Mouse (Mus musculus): ENCODE data around the gene Dlat. TPM values are rescaled to one million over a fixed set of nuclear protein-coding genes. Genes with fewer than 3 reads are reported as not detected.
A peak's percentile ranks its signal among the peaks of the same experiment; 100 is the strongest.

Gene Dlat
- 100 to 1,000 TPM; 117 to 122 TPM for total RNA-seq (2021)
- long read RNA-seq, experiment 1, full-length matches to known transcripts = 117 of 129 reads
- long read RNA-seq, experiment 1, partial matches to known transcripts = 6 of 129 reads
- long read RNA-seq, experiment 1, other reads (novel, unspliced or antisense) = 6 of 129 reads
- long read RNA-seq, experiment 2, full-length matches to known transcripts = 197 of 221 reads
- long read RNA-seq, experiment 2, partial matches to known transcripts = 12 of 221 reads
- long read RNA-seq, experiment 2, other reads (novel, unspliced or antisense) = 12 of 221 reads

DNA sequence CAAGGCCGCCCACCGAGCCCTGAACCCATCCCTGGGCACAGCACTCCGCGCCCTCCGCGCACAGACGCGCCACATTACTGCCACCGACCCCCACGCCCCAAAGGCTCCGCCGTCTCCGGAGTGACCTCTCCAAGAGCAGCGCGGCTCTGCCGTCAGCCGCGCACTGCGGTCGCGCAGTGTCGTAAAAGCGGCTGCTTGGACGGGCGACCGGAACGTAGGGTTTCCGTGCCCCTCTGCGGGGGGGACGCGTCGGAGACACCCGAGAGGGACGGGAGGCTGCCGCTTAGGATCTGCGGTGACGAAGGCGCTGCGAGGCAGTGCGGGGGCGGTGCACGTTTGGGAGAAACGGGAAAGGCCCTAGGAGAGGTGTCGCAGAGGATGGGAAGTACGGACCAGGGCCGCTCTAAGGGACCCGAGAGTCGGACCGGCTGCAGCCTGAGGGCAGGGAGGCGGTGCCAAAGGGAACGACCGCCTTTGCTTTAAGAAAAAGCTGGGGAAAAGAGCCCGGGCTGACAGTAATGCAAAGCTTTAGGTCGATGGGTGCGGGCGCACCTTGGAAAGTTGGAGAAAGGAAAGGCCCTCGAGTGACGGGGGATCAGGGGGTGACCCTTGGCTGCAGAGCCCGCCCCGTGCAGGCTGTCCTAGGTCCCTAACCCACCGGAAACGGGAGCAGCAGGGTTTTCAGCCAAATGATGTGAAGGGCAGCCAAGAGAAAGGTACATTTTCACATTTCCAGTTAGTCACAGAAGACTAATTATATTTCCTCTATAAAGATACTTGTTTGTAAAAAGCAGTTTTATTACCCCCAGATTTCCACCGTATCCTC is at the start of gene Dlat:
TSS of gene Dlat (minus strand) at position 389 of the 826 bp plus-strand sequence.
- peak; percentile 57 to 75 for DNase-seq (ENCODE audit: low spot score in 2 of 2)

DNA sequence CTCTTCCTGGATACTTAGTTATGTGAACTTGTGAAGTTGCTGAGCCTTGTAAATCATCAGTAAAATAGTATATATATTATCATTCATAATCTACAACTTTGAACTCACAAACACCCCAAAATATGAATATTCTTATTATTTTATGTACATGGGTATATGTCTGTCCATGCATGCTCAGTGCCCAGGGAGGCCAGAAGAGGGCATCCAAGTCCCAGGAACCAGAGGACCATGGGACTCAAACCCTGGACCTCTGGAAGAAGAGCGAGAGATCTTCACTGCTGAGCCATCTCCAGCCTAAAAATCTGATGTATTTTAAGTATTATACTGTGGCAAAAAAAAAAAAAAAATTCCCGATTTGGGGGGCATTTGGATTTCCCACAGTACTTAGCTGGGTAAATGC is 49.5 kb upstream of the Dlat start:
- no peak for DNase-seq (ENCODE audit: low spot score in 2 of 2)

DNA sequence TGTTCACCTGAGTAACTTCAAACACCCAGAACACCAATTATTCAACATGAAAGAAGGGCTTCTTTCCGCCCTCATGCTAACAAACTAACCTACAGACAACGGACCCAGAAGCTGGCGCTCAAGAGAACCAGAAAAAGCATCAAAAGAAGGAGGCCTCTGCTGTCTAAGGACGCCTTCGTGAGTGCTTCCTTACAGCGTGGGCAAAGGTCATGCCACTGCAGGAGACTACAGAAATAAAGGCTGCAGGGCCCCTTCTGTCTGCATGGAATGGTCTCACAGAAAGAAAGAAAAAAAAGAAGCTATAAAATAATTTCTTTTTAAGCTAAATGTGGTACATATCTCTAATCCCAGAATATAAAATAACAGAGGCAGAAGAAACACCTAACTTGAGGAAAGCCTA is 45.3 kb upstream of the Dlat start:
- DNase-seq (ENCODE audit: low spot score in 2 of 2) = no peak

DNA sequence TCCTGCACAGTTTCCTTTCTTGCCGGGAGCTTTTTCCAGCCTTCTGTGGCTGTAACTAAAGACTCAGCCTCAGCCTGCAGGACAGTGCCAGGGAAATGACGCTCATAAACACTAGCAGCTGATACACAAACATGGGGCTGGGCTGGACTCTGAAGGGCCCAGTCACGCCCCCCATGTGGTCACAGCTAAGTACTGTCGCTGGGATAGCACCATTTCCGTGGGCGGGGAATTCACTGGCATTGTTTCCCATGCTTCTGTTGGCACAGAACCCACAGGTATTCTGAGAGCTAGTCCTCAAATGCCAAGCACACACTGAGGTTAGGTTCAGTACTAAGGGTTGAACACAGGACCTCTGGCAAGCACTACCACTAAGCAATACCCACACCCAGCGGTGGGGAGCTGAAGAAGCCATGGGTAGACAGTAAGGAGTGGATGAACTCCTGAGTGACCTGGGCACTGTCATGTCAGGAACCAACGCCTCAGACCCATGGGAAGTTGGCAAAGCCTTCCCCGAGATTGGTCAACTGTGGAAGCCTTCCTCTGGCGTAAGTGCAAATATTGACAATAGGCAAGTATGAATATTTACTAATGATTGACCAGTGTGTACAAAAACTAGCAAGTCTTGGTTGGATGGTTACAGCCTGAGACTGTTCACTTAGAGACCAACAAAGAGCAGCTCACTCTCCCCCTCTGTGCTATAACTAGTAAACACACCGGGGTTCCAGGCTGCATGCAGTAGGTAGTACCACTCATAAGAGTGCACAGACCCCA is 41.5 kb upstream of the Dlat start:
- DNase-seq (ENCODE audit: low spot score in 2 of 2) = no peak

DNA sequence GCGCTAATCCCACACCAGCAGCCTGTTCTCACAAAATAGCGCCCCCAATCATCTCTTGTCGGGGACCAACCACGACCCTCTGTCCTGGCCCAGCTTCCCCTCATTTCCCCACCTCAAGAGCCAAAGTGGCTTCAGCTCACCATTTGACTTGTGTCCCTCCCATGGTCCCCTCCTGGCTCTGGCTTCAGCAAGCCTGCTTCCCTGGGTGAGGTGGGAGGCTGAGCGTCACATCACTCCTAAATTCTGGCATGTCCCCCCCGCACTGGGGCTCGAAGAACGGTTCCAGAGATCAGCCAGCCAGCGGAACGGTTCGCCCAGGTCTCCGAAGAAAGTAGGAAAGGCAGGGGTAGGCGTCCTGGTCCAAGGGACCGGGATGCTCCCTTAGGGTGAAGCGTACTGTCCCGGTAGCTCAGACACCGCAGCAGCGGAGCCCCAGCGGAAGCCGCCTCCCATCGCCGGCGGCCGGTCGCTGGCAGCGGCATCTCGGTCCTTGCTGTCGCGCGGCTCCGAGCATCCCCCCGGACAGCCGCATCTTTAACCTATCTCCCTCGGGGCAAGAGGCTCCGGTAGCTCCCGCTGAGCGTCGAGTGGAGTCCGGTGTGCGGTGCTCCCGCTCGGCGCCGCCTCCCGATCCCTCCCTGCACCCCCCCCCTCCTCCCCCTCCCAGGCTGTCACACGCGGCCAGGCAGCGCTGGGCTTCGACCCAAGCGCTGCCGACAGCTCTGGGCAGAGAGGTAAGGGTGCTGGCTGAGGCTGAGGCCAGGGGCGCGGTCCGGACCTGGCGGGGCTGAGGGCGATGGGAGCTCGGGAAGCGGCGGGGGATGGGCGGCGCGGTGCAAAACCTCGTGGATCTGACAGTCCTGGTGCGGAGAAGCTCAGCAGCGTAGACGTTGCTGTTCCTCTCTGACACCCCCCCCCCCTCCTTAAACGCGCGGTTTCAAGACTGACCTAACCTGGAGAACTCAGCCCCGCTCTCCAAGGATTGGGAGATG is 39.1 kb upstream of the Dlat start:
- no peak for DNase-seq (ENCODE audit: low spot score in 2 of 2)

DNA sequence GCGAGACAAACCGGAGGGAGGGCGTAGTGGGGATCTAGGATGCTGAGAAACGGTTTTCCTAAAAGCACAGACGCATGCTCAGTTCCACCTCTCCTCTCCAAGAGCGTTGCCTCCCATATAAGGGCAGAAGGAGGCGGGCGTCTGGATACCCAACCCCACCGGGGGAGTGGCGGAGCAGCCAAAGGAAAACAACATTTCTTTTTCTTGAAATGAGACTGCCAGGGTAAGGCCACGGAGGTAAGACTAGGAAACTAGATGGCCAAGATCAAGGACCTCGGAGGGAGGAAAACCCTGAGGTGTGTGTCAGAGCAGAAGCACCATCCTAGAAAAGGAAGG is 38.1 kb upstream of the Dlat start:
- DNase-seq (ENCODE audit: low spot score in 2 of 2) = peak; percentile 19 to 43

DNA sequence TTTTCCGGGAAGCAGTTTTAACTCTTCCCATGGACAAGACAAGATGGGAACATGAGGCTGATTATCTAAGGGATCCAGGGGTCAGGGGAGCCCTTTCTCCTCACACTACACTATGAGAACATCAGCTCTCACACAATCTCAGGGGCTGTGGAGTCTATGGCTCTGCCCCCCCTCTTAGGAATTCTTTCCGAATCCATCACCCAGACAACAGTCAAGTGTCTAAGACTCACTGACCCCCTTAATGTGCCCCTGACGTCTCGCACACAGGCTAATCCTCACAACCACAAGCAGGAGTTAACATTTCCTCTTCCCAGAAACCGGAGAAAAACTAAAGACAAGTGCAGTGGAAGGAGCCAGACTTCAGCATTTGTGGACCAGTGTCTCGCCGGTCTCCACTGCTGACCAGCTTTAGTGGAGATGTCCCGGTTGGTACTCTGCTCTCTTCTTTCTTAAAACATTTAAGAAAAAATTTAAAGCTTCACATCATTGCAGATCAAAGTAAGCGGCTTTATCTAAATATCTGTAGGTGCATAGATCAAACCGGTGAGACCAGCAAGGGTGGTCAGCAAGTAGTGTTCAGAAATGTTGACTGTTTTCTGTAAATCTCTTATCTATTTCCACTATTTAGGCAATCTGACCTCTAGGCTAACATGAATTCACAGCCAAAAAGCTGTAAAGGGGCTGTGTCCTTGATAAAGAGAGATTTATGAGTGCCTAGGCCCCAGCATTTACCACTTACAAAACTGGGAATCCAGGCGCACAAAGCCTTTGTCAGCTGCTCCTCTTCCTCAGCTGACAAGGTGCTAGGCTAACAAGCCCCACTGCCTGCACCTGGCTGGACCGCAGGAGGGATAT is 37.5 kb upstream of the Dlat start:
- no peak for DNase-seq (ENCODE audit: low spot score in 2 of 2)

DNA sequence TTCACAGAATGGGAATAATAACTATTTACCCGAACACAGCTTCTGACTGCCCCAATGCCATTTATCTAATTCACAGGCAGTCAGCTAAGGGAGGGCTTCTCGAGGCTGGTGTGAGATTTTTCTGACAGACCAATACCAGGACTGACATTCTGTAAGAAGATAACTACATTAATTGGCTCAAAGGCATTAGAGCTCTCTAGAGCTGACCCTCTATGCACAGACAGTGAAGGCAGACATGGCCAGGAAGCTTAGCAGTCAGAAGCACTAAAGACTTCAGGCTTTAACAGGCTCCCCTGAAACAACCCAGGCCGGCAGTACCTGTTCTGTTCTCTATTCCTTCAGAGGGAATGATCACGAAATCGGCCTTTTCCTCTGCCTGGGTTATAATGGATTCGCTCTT is 35.6 kb upstream of the Dlat start:
- DNase-seq (ENCODE audit: low spot score in 2 of 2) = no peak

DNA sequence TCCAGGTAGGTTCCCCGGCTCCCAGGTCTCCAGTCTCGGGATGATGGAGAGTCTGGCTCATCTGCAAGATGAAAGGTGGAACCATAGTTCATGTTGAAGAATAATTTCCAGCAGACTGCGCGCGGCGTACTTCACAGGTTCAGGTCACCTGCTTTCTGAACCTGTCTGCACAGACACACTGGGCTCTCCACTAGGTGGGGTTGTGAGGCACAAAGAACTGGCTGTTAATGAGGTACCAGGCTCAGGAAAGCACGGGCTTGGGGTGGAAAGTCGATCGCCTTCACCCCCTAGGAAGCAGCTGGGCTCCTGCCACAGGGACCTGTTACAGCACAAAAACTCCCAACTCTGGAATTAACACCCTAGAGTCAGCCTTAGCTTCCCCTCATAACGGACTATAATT is 34.1 kb upstream of the Dlat start:
- peak in 1 of 2 experiments; percentile 12 for DNase-seq (ENCODE audit: low spot score in 2 of 2)

DNA sequence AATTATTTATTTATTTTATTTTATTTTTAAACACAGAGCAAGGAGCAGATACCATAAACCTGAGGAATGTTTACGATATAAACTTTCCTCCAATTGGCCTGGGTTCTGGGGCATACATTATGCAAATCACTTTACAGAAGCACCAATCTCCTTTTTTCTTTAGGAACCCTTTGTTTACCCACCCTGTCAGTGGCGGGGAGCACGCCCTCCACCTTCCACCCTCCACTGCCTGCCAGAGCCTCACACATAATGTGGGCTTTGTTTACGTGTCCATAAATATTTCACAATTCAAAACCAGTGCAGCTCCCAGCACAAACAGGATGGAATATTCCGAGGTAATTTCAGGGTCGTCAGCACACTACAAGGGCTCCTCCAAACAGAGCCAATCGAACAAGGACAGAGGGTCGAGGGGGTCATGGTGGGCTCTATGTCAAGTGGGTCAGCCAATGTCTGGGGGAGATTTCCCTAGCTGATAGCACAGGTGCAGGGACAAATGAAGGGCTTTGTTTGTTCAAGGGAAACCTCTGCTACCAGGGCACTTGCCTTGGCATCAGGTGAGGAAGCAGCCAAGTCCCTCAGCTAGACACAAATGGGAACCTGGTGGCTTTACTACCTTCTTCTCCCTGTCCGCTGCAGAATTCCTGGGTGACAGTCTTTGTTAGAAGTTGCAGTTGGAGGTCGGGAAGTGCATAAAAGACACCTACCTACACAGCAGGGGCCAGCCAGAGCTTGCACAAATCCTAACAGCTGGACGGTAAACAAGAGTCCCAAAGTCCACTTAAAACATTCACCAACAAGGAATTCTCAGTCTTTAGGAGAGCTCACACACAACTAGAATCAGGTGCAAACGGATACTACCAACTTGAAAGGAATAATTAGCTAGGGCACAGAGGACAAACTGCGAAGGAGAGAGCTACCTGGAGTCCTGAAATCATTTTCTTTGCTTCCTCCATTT is 33.3 kb upstream of the Dlat start:
- no peak for DNase-seq (ENCODE audit: low spot score in 2 of 2)

DNA sequence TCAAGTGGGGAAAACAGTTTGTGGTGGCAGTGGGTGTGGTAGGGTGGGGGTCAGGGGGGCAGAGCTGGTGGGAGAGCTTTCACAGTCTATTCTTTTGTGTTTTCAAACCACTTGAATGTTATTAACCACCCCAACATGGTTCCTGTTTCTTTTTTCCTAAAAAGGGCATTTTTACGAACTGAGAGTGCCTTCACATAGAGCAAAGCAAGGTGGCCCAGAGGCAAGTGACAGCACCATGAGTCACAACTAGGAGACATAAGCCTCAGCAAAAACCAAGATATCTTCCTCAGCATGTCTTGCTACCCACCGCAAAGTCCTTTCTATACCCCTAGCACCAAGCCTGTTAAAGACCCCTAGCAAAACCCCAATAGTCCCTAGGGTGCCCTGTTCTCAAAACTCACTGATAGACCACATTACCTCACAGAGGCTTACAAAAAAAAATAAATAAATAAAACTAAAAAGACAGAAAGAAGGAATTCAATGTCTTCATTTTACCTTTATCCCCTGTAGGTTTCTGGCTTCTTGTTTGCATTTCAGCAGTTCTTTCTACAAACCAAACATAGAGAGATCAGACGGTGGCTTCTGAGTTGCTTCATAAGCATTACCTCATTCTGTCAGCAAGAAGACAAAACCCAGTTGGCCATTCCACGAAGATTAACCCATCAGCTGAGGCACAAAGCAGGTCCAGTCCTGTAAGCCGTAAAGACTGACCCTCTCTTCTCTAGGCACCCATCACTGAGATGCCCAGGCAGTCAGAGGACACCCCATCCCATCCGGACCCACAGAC is 27.5 kb upstream of the Dlat start:
- no peak for DNase-seq (ENCODE audit: low spot score in 2 of 2)

DNA sequence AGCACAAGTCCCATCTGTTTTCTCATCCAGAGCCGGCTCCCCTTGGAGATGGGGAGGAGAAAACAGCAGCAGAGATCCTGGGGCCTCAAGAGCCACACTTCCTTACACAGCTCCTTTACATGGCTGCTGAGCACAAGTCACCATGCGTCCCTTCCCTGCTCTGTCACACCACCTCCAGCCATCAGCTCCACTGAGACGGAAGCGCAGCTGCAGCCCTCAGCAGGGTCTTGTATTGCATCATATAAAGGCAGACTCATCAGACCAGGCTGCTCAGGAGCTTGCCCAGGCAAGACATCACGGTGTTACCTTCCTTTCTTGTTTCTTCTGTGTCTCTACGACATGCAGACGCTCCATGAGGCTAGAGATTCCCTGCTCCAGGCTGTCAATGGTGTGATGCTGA is 22.1 kb upstream of the Dlat start:
- no peak for DNase-seq (ENCODE audit: low spot score in 2 of 2)

DNA sequence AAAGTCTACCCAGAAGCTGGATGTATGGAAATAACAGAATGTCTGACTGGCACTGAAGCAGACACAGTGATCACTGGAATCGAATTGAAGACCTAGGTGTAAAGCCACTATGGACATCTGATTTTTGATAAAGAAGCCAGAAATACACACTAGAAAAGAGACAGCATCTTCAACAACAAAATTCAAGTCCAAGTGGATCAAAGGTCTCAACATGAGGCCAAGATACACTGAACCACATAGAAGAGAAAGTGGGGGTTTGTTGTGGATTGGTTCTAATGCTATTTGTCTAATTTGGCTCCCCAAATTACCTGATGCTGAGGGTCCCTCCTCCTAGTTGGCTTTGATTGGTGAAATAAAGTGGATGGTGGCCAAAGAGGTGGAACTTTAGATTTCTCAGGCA is 19.8 kb upstream of the Dlat start:
- no peak for DNase-seq (ENCODE audit: low spot score in 2 of 2)

DNA sequence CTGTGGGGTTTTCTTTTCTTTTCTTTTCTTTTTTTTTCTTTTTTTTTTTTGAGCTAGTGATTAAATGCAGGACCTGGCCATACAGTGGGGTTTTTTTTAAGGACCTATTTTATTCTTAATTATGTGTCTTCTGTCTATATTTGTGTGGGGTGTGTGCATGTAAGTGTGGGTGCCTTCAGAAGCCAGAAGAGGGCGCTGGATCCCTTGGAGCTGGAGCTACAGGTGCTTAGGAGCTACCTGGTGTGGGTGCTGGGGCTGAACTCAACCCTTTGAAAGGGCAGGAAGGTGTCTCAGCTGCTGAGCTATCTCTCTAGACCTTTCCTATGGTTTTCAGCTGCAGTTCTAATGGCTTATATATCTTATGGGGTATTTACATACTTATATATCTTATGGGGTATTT is 15.2 kb upstream of the Dlat start:
- no peak for DNase-seq (ENCODE audit: low spot score in 2 of 2)

DNA sequence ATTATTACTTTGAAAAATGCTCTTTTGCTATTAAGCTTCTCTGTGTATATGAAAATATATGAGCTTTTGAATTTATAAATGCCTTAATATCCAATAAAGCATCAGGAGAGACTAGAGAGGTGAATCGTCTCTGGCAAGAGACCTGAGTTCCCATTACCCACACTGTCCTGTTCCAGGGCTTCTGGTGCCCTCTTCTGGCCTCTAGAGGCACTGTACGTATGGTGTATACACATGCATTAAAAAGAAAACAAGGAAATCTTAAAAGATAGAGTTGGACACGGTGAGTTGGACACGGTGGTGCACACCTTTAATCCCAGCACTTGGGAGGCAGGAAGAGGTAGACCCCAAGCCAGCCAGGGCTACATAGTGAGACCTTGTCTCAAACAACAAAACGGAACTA is 11.1 kb upstream of the Dlat start:
- peak in 1 of 2 experiments; percentile 21 for DNase-seq (ENCODE audit: low spot score in 2 of 2)

DNA sequence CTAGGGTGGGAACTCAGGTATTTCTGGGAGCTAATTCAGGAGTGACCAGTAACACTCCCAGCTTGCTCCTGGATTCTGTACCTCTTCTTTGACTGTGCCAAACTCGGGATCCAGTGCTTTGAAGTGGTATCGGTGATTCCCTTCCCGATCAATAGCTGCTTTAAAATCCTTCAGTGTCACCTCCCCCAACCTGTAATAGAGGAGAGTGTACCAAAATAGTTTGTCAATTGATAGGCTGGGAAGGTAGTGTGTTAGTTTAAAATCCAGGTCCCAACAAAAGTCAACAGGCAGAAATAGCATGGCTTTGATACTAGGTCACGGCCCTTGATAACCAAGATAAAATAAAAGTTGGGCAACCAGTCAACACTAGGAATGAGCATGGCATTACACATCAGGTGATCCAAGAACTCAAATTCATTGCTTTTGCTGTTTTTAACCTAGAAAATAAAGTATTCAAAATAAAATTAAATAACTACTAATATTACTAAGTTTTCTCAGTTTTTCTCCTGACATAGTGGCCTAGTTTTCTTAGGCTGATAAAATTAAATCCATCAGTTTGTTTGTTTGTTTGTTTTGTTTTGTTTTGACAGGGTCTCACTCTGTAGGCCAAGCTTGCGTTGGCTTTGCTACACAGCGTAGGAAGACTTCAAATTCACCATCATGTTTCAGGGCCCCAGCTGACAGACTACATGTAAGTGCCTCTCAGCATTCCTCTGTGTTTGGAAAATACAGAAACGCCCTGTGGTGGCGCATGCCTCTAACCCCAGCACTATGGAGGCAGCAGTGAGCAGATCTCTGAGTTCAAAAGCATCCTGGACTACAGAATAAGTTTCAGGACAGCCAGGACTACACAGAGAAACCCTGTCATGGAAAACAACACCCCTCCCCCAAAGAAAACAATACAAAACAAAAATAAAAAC is 8.3 kb upstream of the Dlat start:
- DNase-seq (ENCODE audit: low spot score in 2 of 2) = no peak

DNA sequence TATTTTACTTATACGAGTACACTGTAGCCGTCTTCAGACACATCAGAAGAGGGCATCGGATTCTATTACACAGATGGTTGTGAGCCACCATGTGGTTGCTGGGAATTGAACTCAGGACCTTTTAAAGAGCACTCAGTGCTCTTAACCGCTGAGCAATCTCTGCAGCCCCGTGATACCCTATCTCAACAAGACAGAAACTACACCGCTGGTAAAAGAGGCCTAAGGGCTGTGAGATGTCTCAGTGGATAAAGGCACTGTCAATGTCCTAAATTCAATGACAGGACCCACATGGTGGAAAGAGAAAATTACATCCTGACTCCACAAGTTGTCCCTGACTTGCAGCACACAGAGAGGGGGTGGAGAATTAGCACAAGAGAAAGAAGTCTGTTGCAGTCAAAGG is 6.9 kb upstream of the Dlat start:
- no peak for DNase-seq (ENCODE audit: low spot score in 2 of 2)
